Mouse (Mus musculus) myocyte (in vitro differentiated cells): ENCODE measurements at regions not wholly inside any gene's neighbourhood (a gene's known extent, or its start where the extent isn't known, plus 50 kb on each side); places are given as distances from the start of the nearest gene placed in this dataset.

Source experiments
- MAX ChIP-seq: IDR thresholded peaks from one replicate; pipeline ENCODE4 v1.6.1; 2011; ENCODE audit warnings: low read depth, mild to moderate bottlenecking, control low read depth
- MYOD1 ChIP-seq, 3 experiments: IDR thresholded peaks; one replicate each; pipeline ENCODE4 v1.6.1; 2011; ENCODE audit warnings: control low read depth in 2 of 3, low read depth in 2 of 3, mild to moderate bottlenecking in 2 of 3, moderate library complexity in 1 of 3; ENCODE audit not compliant: insufficient read length in 2 of 3, control insufficient read depth in 1 of 3
- MYOG ChIP-seq, 3 experiments: IDR thresholded peaks; one replicate each; pipeline ENCODE4 v1.6.1; 2011; ENCODE audit warnings: control low read depth in 2 of 3, low read depth in 2 of 3, mild to moderate bottlenecking in 2 of 3; ENCODE audit not compliant: insufficient read length in 2 of 3, control insufficient read depth in 1 of 3, insufficient read depth in 1 of 3
- POLR2A ChIP-seq: IDR thresholded peaks from one replicate; pipeline ENCODE4 v1.6.1; 2011; ENCODE audit warnings: low read depth, mild to moderate bottlenecking, control low read depth, moderate library complexity; ENCODE audit not compliant: insufficient read length
- TCF12 ChIP-seq: IDR thresholded peaks from one replicate; pipeline ENCODE4 v1.6.1; 2011; ENCODE audit warnings: mild to moderate bottlenecking, control low read depth; ENCODE audit not compliant: poor library complexity, insufficient read depth, severe bottlenecking
- USF1 ChIP-seq: IDR thresholded peaks from one replicate; pipeline ENCODE4 v1.6.1; 2011; ENCODE audit warnings: low read depth, mild to moderate bottlenecking, control low read depth, moderate library complexity

GRCm38 (mm10) chr3:20986942-20987341 lies 620.0 kb upstream of the Agtr1b start:
- TF ChIP-seq MAX (no peak), MYOD1 (IDR thresholded peaks at IDR 0.05; ENCODE audit: control insufficient read depth in 1 of 3, insufficient read length in 2 of 3, low read depth in 2 of 3) (no peak), USF1 (no peak), POLR2A (no peak), TCF12 (no peak), MYOG (IDR thresholded peaks at IDR 0.05; ENCODE audit: control insufficient read depth in 1 of 3, insufficient read depth in 1 of 3, insufficient read length in 2 of 3, low read depth in 2 of 3) (no peak)
